Mouse (Mus musculus): ENCODE results near the gene Zfp185.

- TF ChIP-seq CTCF (IDR thresholded peaks at IDR 0.05; ENCODE audit: low read depth, low read length), result no peak
- TF ChIP-seq POLR2AphosphoS5 (IDR thresholded peaks at IDR 0.05; ENCODE audit: insufficient replicate concordance, low read depth, low read length), result no peak
- TF ChIP-seq GATA1 (IDR thresholded peaks at IDR 0.05; ENCODE audit: borderline replicate concordance, low read length), result no peak
Observed at GRCm38 (mm10) chrX:72956486-72956885, 30.7 kb upstream of the Zfp185 start.
